Mouse (Mus musculus) intestine, postnatal 0 days (tissue): ENCODE data around the gene Clybl. TPM values are rescaled to one million over a fixed set of nuclear protein-coding genes. Genes with fewer than 3 reads are reported as not detected.

ENCODE experiments used
- ATAC-seq: fragments of 200-750 bp; cut with Nextera tagmentation; 2 replicates; pipeline ENCODE4 v1.8.0; 2017; ENCODE audit warnings: mild to moderate bottlenecking, moderate TSS enrichment, moderate library complexity
- H3K27ac ChIP-seq: fragments of 300-500 bp; sonication (generic); 2 replicates; pipeline ENCODE4 v1.5.1; 2014; ENCODE audit warnings: mild to moderate bottlenecking, low read depth, low read length, moderate library complexity
- H3K27me3 ChIP-seq: fragments of 300-500 bp; sonication (generic); replicated peaks from 2 replicates; pipeline ENCODE4 v1.6.1; 2014; ENCODE audit warnings: low read length, mixed read lengths; ENCODE audit not compliant: control insufficient read depth, insufficient read depth
- H3K36me3 ChIP-seq: fragments of 300-500 bp; sonication (generic); 2 replicates; pipeline ENCODE4 v1.6.1; 2014; ENCODE audit warnings: mild to moderate bottlenecking, moderate library complexity; ENCODE audit not compliant: control insufficient read depth, insufficient read depth
- H3K4me1 ChIP-seq: fragments of 300-500 bp; sonication (generic); replicated peaks from 2 replicates; pipeline ENCODE4 v1.6.1; 2014; ENCODE audit warnings: antibody characterized with exemption, low read length, mixed read lengths; ENCODE audit not compliant: control insufficient read depth, insufficient read depth
- H3K4me2 ChIP-seq: fragments of 300-500 bp; sonication (generic); replicated peaks from 2 replicates; pipeline ENCODE4 v1.6.1; 2014; ENCODE audit warnings: low read depth, mild to moderate bottlenecking, moderate library complexity
- H3K4me3 ChIP-seq: fragments of 300-500 bp; sonication (generic); 2 replicates; pipeline ENCODE4 v1.5.1; 2014; ENCODE audit warnings: low read depth, low read length
- H3K9ac ChIP-seq: fragments of 300-500 bp; sonication (generic); 2 replicates; pipeline ENCODE4 v1.6.1; 2014; ENCODE audit warnings: mild to moderate bottlenecking, low read depth, low read length
- H3K9me3 ChIP-seq: fragments of 300-500 bp; sonication (generic); 2 replicates; pipeline ENCODE4 v1.6.1; 2016; ENCODE audit warnings: mixed run types; ENCODE audit not compliant: control insufficient read depth
- CTCF ChIP-seq: sonication (generic); IDR thresholded peaks from 2 replicates; pipeline ENCODE4 v1.5.1; 2016; ENCODE audit warnings: low read depth, mild to moderate bottlenecking, control low read depth, antibody characterized with exemption, moderate library complexity
- WGBS: fragments of 180-500 bp; shearing (Covaris S2); extraction: QIAGEN DNeasy Blood & Tissue Kit; methylation state at CpG from one replicate; pipeline ENCODE4 v1.1.7; 2014; 5-methylcytosine and 5-hydroxymethylcytosine counted together
- polyA plus RNA-seq: library from polyadenylated mRNA; unstranded; fragments of >200 nt; fragmentation: Nextera tagmentation; extraction: Ambion mirVana; gene quantifications from 2 replicates; pipeline ENCODE4 v1.2.1, GENCODE M21; 2015

Clybl gene
- polyA plus RNA-seq, 1 experiment from 2014 or later: 22.2 TPM

GRCm38 (mm10) chr14:122376482-122377143, 195.1 kb downstream of the Clybl start:
- no peaks in the 10 kb centered on the region for H3K36me3 ChIP-seq
- H3K4me3 ChIP-seq: no peak overlapping the region
- no peaks in the 10 kb centered on the region for H3K27me3 ChIP-seq
- ATAC-seq: no peak
- no peak overlapping the region for H3K9ac ChIP-seq
- H3K27ac ChIP-seq: no peak overlapping the region
- no peaks in the 10 kb centered on the region for H3K9me3 ChIP-seq
- 72% methylated on average over 9 of the region's 9 CpGs for WGBS
- no peaks in the 10 kb centered on the region for H3K4me1 ChIP-seq
- H3K4me2 ChIP-seq: no peak overlapping the region
- no peak for TF ChIP-seq CTCF

DNA sequence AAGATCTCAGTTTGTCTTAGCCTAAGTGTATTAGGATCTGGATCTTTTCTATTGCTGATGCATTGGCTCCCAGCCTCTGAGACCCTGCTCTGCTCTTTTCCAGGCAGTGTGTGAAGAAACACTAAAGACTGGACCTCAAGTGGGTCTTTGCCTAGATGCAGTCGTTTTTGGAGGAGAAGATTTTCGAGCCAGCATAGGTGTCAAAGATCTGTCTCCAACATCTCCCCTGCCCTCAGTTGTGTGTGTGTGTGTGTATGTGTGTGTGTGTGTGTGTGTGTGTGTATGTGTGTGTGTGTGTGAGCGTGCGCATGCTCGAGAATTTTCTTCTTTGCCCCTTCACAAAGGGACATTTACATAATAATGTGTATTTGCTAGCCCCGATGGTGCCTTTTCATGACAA, 196.2 kb downstream of the Clybl start:
- Histone ChIP-seq H3K27me3 (no peaks in the 10 kb centered on the region), H3K4me1 (no peaks in the 10 kb centered on the region), H3K4me3 (no peak overlapping the region), H3K4me2 (no peak overlapping the region), H3K27ac (no peak overlapping the region), H3K9me3 (no peaks in the 10 kb centered on the region), H3K36me3 (no peaks in the 10 kb centered on the region), H3K9ac (no peak overlapping the region)
- no peak for ATAC-seq
- WGBS: 87% methylated on average over 6 of the region's 6 CpGs
- TF ChIP-seq CTCF: no peak

- no peak overlapping the region for H3K27ac ChIP-seq
- no peak for ATAC-seq
- H3K36me3 ChIP-seq: no peaks in the 10 kb centered on the region
- no peaks in the 10 kb centered on the region for H3K4me1 ChIP-seq
- TF ChIP-seq CTCF: no peak
- H3K4me3 ChIP-seq: no peak overlapping the region
- no peak overlapping the region for H3K9ac ChIP-seq
- no peak overlapping the region for H3K4me2 ChIP-seq
- WGBS: 88% methylated on average over 9 of the region's 9 CpGs
- no peaks in the 10 kb centered on the region for H3K9me3 ChIP-seq
- no peaks in the 10 kb centered on the region for H3K27me3 ChIP-seq
These were observed 197.6 kb downstream of the Clybl start for GRCm38 (mm10) chr14:122379076-122379475.

DNA sequence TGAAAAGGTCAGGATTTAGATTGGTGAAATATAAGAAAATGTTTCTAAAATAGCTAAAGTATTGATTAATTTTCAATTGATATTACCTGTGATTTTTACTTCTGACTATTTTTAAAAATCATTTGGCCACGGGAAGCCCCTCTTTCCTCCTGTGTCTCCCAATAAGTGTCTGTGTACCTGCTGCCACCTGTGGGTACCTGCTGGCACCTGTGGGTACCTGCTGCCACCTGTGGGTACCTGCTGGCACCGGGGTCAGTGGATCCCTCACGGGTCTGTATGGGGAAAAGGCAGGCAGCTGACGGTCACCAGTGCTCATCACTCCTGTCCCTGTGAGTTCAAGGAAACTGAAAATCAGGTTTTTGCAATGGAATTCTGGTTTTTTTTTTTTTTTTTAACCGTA, 198.5 kb downstream of the Clybl start:
- no peaks in the 10 kb centered on the region for H3K9me3 ChIP-seq
- H3K4me2 ChIP-seq: no peak overlapping the region
- H3K9ac ChIP-seq: no peak overlapping the region
- no peak overlapping the region for H3K4me3 ChIP-seq
- H3K36me3 ChIP-seq: no peaks in the 10 kb centered on the region
- H3K27ac ChIP-seq: no peak overlapping the region
- 82% methylated on average over 5 of the region's 5 CpGs for WGBS
- H3K4me1 ChIP-seq: no peaks in the 10 kb centered on the region
- no peaks in the 10 kb centered on the region for H3K27me3 ChIP-seq
- no peak for ATAC-seq
- no peak for TF ChIP-seq CTCF

DNA sequence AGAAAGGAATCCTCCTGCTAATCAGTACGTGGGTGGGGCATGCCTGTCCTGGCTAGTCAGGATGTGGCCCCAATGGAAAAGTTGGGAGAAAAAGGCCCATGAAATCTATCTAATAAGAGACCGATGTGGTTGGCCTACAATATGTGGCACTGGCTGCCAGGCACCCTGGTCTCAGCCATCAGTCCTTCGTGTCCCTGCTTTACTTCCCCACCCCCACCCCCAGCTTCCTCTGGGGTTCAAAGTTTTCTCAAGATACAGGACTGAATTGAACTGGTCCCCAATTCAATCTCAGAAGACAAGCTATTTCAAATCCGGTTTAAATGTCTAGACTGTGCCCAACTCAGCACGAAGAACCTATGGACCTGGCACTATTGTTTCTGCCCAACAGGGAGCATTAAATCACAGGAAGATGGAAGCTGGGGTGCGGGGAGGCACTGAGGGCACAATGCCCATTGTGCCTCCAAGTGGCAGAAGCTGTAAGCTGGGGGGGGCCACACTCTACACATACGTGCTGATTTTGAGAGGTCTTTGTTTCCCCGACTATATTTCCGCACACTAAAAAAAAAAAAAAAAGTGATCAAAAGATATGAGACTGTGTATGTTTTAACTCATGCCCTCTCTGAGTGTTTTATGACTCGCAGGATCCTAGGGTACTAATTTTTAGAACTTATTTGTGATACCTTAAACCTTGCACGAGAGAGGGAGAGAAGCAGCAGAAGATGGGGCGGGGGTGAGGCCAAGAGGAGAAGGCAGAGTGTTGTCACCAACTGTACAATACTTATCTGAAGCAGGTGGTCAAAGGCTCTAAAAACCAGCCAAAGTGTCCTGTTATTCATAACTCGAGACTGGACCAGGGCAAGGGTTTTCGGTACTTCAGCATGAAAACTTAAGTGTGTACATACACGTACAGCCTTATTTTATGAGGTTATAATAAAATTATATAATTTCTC, 199.7 kb downstream of the Clybl start:
- Histone ChIP-seq H3K36me3 (no peaks in the 10 kb centered on the region), H3K27me3 (no peaks in the 10 kb centered on the region), H3K9me3 (no peaks in the 10 kb centered on the region), H3K4me2 (no peak overlapping the region), H3K4me3 (no peak overlapping the region), H3K9ac (no peak overlapping the region), H3K4me1 (no peaks in the 10 kb centered on the region), H3K27ac (no peak overlapping the region)
- no peak for ATAC-seq
- 79% methylated on average over 15 of the region's 15 CpGs for WGBS
- TF ChIP-seq CTCF: no peak

GRCm38 (mm10) chr14:122382281-122382680, 200.8 kb downstream of the Clybl start:
- no peak for ATAC-seq
- Histone ChIP-seq H3K36me3 (no peaks in the 10 kb centered on the region), H3K9me3 (no peaks in the 10 kb centered on the region), H3K27ac (no peak overlapping the region), H3K4me3 (no peak overlapping the region), H3K4me2 (no peak overlapping the region), H3K27me3 (no peaks in the 10 kb centered on the region), H3K9ac (no peak overlapping the region), H3K4me1 (no peaks in the 10 kb centered on the region)
- WGBS: 90% methylated on average over 5 of the region's 5 CpGs
- TF ChIP-seq CTCF: no peak
